Mouse (Mus musculus) granulocyte monocyte progenitor cell, adult 5-6 weeks (primary cell): ENCODE measurements around the gene Ncoa6. TPM values are rescaled to one million over a fixed set of nuclear protein-coding genes. Genes with fewer than 3 reads are reported as not detected.
A peak's percentile ranks its signal among the peaks of the same experiment; 100 is the strongest.
"Not testable (repeated sequence)": the region's sequence is repeated elsewhere in the genome, so short reads cannot be mapped to it uniquely, and the experiment has no call there.

ENCODE experiments used
- ATAC-seq: replicated peaks from 2 replicates; pipeline ENCODE4 v1.8.0; 2016; ENCODE audit warnings: mild to moderate bottlenecking, moderate TSS enrichment, inconsistent platforms; ENCODE audit not compliant: poor library complexity, severe bottlenecking
- total RNA-seq, 2 experiments: library from RNA; stranded (forward) in 1 of 2; stranded (reverse) in 1 of 2; fragments of 200-712, 200-1000 nt in 1 of 2; fragments of >200 nt in 1 of 2; fragmentation: Nextera tagmentation in 1 of 2; gene quantifications; 2 replicates each; pipeline ENCODE4 v1.2.3; 2014 to 2017

Ncoa6 gene
- total RNA-seq (2014; fragmentation: Nextera tagmentation): 59.4 and 61.0 TPM in 2 replicates
- total RNA-seq (2017): 14.2 and 15.8 TPM in 2 replicates

GRCm38 (mm10) chr2:155473570-155474088 is at the start of gene Ncoa6:
Gene Ncoa6, minus strand, starts transcription at chr2:155473894.
- ATAC-seq: peak; percentile 55

- ATAC-seq: no peak
Observed at GRCm38 (mm10) chr2:155518531-155519270, 45.0 kb upstream of the Ncoa6 start.

- peak; percentile 85 for ATAC-seq
Observed at GRCm38 (mm10) chr2:155517455-155518423, 44.0 kb upstream of the Ncoa6 start, which contains the start of the genes Acss2 and Ggt7. Gene Acss2, plus strand, starts transcription at chr2:155517948. Gene Ggt7, minus strand, starts transcription at chr2:155518237.

GRCm38 (mm10) chr2:155515941-155516340 is 42.2 kb upstream of the Ncoa6 start:
- ATAC-seq: no peak

GRCm38 (mm10) chr2:155514666-155515065 is 41.0 kb upstream of the Ncoa6 start:
- ATAC-seq: peak; percentile 35

GRCm38 (mm10) chr2:155513543-155513942 is 39.8 kb upstream of the Ncoa6 start:
- no peak for ATAC-seq

- ATAC-seq: peak; percentile 47
Observed at GRCm38 (mm10) chr2:155512479-155512878, 38.8 kb upstream of the Ncoa6 start.

- ATAC-seq: no peak
Observed at GRCm38 (mm10) chr2:155507721-155508470, 34.2 kb upstream of the Ncoa6 start.

- ATAC-seq: no peak
Observed at GRCm38 (mm10) chr2:155505811-155506210, 32.1 kb upstream of the Ncoa6 start.

GRCm38 (mm10) chr2:155504440-155505355 is 31.0 kb upstream of the Ncoa6 start:
- ATAC-seq: no peak

GRCm38 (mm10) chr2:155502596-155502995 is 28.9 kb upstream of the Ncoa6 start:
- ATAC-seq: no peak

GRCm38 (mm10) chr2:155490998-155491397 is 17.3 kb upstream of the Ncoa6 start:
- ATAC-seq: no peak

GRCm38 (mm10) chr2:155482021-155482420 is 8.3 kb upstream of the Ncoa6 start:
- peak; percentile 65 for ATAC-seq

- peak; percentile 88 for ATAC-seq
Observed at GRCm38 (mm10) chr2:155472671-155473569, 774 bp downstream of the Ncoa6 start.

- no peak for ATAC-seq
Observed at GRCm38 (mm10) chr2:155466861-155467260, 6.8 kb downstream of the Ncoa6 start.

- no peak for ATAC-seq
Observed at GRCm38 (mm10) chr2:155453591-155453990, 20.1 kb downstream of the Ncoa6 start.

- ATAC-seq: no peak; the same call in 1 of the 2 replicates
Observed at GRCm38 (mm10) chr2:155451256-155451655, 22.4 kb downstream of the Ncoa6 start.

- ATAC-seq: not testable (repeated sequence)
Observed at GRCm38 (mm10) chr2:155447906-155448305, 25.8 kb downstream of the Ncoa6 start.
